Mouse (Mus musculus) hindlimb bud, embryonic 11.5 days (tissue): ENCODE measurements around the gene Bmpr1a.

Source experiments
- DNase-seq: peaks from one replicate; pipeline ENCODE4 v3.0.0-alpha.2; 2012; ENCODE audit warnings: low read depth, low spot score; ENCODE audit errors: extremely low spot score

Gene Bmpr1a

GRCm38 (mm10) chr14:34362135-34362534 lies 141.0 kb downstream of the Bmpr1a start:
- no peak for DNase-seq
